Mouse (Mus musculus) ovary, adult 18-20 months (tissue): Measurements from ENCODE around the gene Egln1.

ENCODE experiments used
- DNase-seq: peaks from one replicate; pipeline ENCODE4 v3.0.0; 2022; ENCODE audit warnings: low spot score, mixed read lengths

Egln1 gene

DNA sequence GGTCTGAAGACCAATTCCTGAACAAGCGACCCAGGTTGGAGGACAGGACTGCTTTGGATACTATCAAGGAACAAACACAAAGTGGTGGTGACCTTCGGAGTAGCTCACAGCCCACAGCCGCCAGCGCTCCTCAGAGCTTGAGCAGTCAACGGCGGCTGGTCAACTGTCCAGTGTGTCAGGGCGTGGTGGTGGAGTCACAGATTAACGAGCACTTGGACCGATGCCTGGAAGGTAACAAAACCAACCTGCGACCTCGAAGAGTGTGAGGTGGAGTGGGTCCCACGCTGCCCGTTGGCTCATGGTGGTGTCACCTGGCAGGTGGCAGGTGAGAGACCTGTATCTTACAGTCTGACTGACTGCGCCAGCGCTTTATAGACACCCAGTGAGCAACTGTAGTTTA is 45.9 kb downstream of the Egln1 start:
- no peak for DNase-seq

DNA sequence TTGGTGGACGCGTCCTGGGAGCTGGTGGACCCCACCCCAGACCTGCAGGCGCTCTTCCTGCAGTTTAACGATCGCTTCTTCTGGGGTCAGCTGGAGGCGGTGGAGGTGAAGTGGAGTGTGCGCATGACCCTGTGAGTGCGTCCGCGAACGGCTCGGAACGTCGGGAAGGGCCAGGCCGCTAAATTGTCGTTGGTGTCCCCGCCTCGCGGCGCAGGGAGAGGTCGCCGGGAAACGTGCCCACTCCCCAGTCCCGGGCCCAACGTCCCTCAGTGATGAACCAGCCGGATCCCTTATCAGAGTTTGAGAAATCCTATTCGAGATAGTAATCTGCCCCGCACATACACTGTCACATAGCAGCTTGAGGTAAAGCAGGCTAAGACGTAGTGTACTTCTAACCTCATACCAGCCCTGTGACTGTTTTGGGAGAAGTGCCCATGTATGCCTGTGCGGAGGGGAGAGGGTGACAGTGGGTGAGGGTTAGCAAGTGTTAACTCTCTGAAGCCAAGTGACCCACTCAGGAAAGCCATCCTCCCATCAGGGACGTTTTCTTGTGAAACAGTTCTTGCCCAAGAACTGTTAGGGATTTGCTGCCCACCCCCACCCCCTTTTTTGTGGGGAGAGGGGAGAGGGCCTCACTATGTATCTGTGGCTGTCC is 50.7 kb downstream of the Egln1 start:
- no peak for DNase-seq

DNA sequence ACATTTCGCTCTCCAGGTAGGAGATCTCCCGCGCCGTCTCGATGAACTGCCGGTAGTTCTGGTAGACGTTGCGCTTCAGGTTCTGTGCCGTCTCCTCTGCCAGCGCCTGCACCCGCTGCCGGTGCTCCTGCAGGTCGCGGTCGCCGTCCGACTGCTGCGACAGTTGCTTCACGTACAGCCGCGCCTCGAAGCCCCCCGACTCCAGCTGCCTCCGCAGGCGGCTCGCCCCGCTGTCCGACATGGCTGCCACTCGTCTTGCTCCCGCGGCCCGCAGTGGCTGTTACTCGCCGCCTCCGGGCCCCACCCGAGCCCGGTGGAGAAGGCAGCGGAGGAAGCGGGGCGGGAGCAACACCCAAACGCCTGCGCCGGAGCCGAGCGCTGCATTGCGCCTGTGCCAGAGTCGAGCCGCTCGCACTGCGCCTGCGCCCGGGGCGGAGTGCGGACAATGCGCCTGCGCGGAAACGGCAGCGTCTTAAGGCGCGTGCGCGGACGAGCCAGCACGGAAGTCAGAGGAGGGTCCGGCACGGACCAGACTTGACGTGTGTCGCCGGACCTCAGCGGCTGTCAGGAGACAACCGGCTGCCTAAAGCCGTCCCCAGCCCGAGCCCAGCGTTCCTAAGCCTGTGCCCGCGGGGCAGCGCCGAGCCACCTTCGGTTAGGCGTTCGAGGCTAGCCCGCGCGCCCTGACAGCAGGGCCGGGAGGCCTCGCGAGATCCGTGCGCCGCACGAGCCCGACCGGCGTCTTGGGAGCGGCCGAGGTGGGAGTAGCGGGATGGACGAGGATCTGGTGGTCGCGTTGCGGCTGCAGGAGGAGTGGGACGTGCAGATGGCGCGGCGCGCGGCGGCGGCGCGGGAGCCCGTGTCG is 51.5 kb downstream of the Egln1 start, which contains the start of the genes Exoc8 and Sprtn:
Gene Exoc8, minus strand, starts transcription at position 320 of the 865 bp plus-strand sequence.
Gene Sprtn, plus strand, starts transcription at position 501 of the 865 bp plus-strand sequence.
- DNase-seq = peak; percentile 93

DNA sequence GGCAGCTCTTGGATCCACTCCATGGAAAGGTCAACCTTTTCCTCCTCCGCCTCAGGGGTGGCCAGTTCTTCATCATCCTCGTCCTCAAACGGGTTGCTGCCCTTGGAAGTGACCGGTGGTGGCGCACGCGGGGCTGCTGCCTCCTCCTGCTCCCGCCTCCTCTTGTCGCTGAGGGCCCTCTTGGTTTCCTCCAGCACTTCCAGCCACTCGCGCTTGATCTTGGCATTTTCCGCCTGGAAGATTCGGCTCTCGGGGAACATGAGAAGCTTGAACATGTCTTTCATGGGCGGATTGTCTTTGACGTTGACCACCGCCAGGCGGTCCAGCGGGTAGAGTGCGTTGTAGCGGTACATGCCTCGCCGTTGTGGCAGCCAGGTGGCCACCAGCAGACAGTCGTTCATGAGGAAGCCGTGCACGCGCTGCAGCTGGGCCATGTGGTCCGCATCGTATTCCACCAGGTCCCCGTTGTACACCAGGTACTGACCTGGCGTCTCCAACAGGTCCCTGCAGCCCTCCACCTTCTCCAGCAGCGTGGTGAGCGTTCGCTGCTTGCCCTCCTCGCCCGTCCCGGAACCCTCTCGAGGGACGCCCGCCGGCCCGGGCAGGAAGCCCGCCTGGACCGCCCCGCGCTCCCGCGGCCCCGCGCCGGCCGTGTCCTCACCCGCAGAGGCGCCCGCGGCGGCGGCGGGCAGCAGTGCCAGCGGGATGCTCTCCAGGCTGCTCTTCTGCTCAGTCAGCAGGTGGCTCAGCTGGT is 52.3 kb downstream of the Egln1 start:
- peak; percentile 64 for DNase-seq

DNA sequence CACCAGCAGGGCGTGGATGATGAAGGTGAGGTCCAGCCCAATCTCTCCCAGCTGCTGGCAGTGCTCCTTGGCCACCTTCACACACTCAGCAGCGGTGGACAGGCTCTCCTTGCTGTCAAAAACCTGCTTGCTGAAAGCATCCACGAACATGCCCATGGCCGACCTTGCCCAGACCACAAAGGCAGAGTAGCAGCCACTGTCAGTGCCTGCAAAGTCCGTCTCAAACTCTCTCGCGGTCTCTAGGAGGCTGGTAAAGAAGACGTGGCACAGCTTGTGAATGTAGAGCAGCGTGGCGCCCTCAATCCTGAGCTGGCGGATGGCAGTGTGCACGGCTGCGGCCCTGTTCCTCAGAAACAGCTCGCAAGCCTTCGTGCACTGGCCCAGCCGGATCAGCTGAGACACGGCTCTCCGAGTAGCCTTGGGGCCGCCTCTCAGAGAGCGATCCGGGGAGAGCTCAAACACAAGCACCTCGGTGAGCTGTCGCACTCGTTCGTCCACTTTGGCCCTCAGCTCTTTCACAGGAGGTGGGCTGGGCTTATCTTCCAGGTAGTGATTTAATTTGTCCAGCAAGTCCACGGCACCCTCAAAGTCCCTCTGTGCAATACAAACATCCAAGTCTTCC is 53.0 kb downstream of the Egln1 start:
- no peak for DNase-seq

DNA sequence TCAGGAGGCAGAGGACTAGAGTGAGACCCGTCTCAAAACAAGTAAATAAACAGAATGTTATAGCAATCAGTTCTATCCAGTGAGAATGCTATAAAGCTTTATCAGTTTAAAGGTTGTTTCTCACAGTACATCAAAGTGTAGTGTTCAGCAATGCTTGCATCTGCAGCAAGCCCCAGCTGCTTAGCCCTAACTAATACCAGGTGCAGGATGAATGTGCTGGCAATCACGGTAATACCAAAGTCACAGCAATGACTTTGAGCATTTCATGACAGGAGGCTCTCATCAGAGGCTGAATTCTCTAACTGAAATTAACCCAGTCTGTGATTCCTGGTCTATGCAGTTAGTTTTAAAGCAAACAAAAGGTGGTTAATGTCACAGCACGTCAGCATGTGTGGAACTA is 56.5 kb downstream of the Egln1 start:
- DNase-seq = no peak

DNA sequence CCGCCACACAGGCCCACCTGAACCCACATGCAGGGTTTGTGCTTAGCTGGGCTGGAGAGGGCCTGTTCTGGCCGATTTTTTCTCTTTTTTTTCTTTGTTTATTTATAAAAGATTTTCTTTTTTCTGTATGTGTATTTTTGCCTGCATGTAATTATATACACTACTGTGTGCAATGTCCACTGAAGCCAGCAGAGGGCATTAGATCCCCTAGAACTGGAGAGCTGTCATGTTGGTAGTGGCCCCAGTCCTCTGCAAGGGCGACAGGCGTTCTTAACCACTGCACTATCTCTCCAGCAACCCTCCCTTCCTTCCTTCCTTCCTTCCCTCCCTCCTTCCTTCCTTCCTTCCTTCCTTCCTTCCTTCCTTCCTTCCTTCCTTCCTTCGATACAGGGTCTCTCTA is 60.7 kb downstream of the Egln1 start:
- DNase-seq = no peak

DNA sequence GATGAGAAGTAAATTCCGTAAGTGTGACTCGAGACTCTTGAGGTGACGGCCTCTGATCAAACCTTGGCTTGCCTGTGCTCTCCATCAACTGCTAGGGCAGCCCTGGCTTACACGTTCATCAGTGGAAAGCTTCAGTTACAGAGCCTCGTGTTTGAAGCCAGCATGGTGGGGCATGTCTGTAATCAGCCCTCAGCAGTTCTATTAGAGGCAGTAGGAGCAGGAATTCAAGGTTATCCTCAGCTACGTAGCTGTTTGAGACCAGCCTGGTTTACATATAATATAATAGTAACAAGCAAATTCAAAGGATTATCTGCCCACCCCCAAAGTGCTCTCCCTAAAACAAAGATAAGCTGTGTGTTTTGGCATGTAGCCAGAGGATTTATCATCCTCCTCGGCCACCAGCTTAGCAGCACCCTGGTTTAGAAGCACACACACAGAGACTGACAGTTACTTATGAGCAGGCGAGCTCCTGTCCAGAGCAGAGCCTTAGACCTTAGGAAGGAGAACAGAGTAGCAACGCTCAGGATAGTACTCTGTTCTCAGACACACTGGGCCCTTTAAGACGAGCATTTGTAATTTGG is 70.1 kb downstream of the Egln1 start:
- no peak for DNase-seq

DNA sequence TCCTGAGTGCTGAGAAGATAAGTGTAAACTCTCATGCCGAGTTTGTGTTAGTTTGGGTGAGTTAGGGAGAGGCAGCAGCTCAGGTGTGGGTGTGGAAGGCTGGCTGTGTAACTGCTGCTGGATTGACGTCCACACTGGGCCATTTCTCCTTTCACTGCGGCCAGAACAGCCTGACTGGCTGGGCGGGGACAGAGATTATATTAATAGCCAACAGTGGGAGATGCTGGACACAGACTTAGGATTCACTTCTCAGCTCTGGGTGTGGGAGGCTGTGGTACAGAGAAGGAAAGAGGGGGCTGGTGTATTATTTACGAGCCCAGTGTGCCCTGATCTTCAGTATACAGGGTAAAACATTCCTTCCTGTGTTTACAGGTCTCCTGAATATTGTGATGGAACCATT is 71.0 kb downstream of the Egln1 start:
- no peak for DNase-seq

DNA sequence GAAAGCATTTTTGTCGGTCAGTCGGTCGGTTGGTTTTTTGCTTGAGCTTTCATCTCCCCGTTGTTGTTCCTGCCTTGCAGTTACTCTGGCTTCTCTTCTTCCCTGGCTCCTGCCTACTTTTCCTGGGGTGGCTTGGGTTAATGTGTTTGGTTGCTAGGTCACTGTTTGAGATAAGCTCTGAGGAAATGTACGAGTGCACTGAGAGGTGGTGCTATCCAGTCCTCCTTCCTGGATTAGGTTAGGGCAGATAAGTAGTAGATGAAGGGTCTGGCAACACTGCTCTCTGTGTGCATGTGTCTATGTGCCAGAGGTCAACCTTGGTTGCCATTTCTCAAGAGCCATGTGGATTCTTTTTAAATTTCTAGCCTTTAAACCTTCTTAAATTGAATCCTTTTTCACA is 76.4 kb downstream of the Egln1 start:
- DNase-seq = no peak

DNA sequence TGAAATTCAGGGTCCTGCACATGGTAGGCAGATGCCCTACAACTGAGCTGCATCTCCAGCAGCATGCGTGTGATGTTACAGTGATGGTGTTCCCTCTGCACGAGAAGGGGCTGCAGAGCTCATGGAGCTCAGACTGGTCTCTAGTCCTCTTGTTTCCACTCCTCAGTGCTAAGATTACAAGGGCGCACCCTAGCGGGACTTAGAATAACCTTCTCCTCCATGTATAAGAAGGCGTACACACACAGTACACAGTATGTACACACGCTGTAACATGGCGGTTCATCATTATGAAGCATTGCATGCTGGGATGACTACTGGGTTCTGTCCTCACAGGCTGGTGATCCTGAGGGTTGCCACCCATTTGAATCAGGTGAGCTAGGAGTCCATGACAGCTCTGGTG is 77.0 kb downstream of the Egln1 start:
- DNase-seq = no peak

DNA sequence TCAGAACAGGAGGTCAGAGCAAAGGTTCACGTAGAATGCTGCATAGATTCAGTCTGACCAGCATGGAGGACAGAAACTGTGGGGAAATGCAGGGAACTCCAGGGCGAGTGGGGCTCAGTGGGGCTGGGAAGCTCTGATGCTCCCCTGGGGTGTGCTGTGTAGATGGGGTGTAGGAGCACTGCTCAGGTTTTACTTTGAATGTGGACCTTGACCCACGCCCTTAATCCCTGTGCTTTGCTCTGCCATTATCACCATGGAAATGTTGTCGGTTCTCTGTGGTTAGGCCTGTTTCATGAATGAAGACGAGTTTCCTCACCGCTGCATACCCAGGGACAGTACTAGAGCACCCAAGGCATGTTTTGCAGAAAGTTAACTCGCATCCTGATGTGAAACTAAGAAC is 77.7 kb downstream of the Egln1 start:
- no peak for DNase-seq

DNA sequence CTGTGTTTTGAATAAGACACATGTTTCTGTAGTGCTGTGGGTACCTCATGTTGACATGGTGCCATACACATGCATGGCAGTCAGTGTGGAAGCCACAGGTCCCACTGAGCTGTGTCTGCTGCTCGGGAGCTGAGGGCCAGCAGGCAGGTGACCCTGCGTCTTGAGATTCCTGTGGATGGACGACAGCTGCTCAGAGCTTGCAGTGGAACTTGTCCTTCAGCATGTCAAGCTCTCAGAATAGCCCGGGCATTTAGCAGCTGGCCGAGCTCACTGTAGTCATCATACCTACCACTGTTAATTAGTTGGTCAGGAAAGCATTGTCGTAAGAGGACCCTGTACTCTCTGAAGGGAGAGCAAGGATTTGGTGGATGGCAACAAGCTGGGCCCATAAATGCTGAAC is 79.4 kb downstream of the Egln1 start:
- no peak for DNase-seq

DNA sequence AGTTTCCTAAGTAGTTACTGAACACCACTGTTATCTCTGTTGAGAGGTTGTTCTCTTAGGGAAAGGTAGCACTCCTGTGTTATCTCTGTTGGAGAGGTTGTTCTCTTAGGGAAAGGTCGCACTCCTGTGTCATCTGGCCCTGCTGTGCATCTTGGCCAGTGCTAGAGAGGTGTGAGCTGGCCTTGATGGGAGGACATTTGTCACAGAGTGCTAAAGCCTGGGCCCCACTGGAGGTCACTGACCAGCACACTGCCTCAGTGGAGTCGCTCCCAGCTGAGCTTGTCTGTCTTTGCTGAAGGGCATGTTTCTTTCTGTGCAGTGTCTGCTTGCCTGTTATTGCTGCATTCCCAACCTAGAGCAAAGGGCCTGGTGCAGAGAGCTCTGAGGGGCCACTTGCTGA is 82.0 kb downstream of the Egln1 start:
- no peak for DNase-seq

DNA sequence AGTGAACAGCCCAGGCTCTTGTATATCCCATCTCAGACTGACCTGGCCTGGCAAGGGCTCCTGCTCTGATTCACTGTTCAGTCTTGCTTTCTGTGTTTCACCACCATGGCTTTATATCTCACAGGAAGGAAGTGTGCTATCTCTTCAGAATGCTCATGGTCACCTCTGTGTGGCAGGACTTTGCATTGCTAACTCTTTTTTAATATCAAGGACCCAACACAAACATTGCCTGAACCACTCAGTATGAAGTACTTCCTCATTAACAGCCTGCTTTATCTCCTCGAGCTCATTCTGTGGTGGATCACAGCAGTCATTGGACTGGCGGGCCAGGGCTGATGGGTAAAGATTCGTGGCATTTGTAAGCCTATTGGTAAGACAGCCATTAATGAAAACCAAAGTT is 82.5 kb downstream of the Egln1 start:
- DNase-seq = no peak

DNA sequence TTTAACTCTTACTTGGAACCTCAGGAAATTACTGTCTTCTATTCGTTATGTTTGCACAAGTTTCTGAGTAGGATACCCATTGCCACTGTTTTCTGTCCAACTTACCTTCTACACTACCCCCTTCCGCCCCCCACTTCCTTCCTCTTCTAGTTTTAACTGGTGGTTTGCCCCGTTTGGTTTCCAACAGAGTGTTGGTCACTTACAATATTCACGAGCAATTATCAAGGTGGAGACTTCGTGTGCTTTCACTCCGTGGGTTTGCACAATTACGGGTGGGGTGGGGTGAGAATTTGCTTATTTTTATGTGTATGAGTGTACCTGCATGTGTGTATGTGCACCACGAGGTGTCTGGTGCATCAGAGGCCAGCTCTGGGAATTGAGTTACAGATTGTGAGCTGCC is 85.4 kb downstream of the Egln1 start:
- DNase-seq = no peak

DNA sequence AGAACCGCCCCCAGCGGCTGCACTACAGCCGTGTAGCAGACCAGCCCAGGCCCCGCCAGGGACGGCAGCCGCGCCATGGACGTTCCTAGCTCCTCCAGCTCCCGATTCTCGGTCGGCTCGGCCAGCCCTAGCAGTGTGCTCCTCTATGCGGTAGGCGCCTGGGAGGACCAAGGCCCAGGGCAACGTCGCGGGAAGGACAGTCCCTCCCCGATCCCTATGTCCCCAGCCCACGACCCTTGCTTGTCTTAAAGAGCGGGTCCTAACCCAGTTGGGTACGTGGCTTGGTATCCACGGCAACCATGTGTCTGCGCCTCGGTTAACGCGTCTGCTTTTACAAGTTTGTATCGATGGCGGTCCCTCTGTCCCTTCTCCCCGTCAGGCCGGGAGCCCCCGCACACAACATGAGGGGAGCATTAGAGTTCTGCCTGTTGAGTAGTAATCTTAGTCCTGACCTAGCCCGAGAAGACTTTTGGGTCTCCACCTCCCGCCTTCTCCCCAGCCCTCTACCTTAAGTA is 85.9 kb downstream of the Egln1 start:
- no peak for DNase-seq

DNA sequence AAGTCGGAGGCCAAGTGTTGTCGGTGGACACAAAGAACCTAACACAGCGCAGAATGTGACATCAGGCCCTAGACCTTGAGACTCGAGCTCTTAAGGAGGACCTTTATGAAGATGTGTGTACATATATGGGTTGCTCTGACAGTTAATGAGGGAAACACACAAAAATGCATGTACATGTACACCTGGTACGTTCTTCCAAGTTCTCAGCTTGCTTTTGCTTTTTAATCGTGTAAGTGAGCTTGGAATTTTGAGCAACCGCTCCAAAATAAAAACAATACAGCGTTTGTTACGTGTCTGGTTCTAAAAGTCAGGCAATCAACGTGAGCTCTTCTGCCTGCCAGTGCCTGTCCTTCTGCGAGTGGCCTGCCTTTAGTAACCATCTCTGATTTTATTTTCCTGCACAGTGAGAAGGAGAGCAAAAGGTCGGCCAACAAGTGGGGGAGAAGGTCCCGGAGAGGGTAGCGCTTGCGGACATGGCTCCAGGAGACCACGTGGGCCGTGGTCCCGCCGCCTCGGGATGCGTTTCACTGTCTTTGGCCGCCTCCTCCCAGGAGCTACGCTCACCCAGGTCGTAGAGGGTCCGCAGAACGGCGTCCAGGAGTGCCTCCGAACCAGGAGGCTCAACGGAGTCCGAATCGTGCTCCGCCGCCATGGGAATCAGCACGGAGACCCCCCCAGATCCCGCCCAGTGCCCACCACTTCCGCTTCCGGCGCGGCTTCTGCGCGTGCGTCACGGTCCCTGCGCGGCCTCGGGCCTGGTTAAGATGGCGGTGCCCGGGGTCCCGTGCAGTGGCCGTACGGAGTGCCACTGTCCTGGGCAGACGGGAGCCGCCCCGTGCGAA is 86.6 kb downstream of the Egln1 start, which contains the start of the genes Gnpat and 2810004N23Rik:
Gene Gnpat, plus strand, starts transcription at position 713 of the 842 bp plus-strand sequence.
Gene 2810004N23Rik, minus strand, starts transcription at position 800 of the 842 bp plus-strand sequence.
- peak; percentile 87 for DNase-seq

DNA sequence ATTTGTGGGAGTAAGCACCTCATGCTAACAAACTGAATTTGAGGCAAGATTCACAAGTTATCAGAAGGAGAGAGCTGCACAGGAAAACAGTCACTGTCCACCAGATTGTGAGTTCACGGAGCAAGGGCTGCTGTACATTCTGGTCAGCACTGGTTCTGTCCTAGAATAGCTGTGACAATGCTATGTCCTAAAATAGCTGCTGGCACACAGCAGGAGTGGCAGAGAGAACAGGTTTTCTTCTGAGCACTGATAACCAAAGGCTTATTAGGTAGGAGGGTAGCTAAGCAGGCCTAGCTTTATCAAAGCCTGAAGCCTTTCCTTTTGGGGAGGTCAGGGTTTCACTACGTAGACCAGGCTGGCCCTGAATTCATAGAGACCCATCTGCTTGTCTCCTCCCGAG is 88.9 kb downstream of the Egln1 start:
- no peak for DNase-seq

DNA sequence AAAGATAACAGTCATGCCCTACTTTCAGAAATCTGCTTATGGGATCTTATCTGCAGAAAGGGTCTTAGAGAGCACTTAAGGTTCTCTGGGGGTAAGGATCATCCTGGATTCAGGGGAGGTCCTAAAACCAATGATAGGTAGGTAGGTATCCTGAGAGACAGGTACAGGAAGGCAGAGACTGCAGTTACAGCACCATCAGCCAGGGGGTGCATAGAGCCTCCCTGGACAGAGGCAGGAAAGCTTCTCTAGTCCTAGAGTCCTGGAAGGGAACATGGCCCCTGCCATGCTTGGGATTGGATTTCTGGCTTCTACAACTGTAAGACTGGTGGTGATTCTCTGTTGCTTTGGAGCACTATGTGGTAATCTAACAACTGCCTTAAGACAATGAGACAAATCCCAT is 89.7 kb downstream of the Egln1 start:
- no peak for DNase-seq
